Mouse (Mus musculus) liver, embryonic 14.5 days (tissue): ENCODE results near the gene Cers1. TPM values are rescaled to one million over a fixed set of nuclear protein-coding genes. Genes with fewer than 3 reads are reported as not detected.

Source experiments
- ATAC-seq: fragments of 200-750 bp; cut with Nextera tagmentation; 2 replicates; pipeline ENCODE4 v1.8.0; 2017; ENCODE audit warnings: moderate number of reproducible peaks, mild to moderate bottlenecking, moderate library complexity; ENCODE audit not compliant: insufficient read depth
- DNase-seq, 3 experiments: peaks; one replicate each; pipeline ENCODE4 v3.0.0-alpha.2; 2012 to 2013; ENCODE audit warnings: low read depth in 3 of 3, low spot score in 3 of 3
- H3K27ac ChIP-seq: fragments of 300-500 bp; sonication (generic); 2 replicates; pipeline ENCODE4 v1.5.1; 2014; ENCODE audit warnings: moderate library complexity, mild to moderate bottlenecking, control low read depth, inconsistent platforms
- H3K27me3 ChIP-seq: fragments of 300-500 bp; sonication (generic); 2 replicates; pipeline ENCODE4 v1.6.1; 2014; ENCODE audit warnings: mild to moderate bottlenecking, low read length, moderate library complexity; ENCODE audit not compliant: control insufficient read depth, insufficient read depth
- H3K36me3 ChIP-seq: fragments of 300-500 bp; sonication (generic); replicated peaks from 2 replicates; pipeline ENCODE4 v1.6.1; 2014; ENCODE audit warnings: low read depth; ENCODE audit not compliant: control insufficient read depth, insufficient read depth
- H3K4me1 ChIP-seq, 2 experiments: fragments of 200-500 bp in 1 of 2; fragments of 300-500 bp in 1 of 2; sonication (generic) in 1 of 2; replicated peaks; 2 replicates each; pipeline ENCODE4 v1.6.1; 2012 to 2014; ENCODE audit warnings: antibody characterized with exemption in 1 of 2, inconsistent platforms in 1 of 2, low read length in 1 of 2; ENCODE audit not compliant: control insufficient read depth in 2 of 2, insufficient read depth in 2 of 2
- H3K4me2 ChIP-seq: fragments of 300-500 bp; sonication (generic); 2 replicates; pipeline ENCODE4 v1.6.1; 2014; ENCODE audit warnings: low read depth, mild to moderate bottlenecking, control low read depth, moderate library complexity
- H3K4me3 ChIP-seq, 2 experiments: fragments of 200-500 bp in 1 of 2; fragments of 300-500 bp in 1 of 2; sonication (generic) in 1 of 2; 2 replicates each; pipeline ENCODE4 v1.5.1; 2012 to 2014; ENCODE audit warnings: low read depth in 2 of 2, low read length in 2 of 2, mild to moderate bottlenecking in 2 of 2, control low read depth in 1 of 2, inconsistent platforms in 1 of 2, moderate library complexity in 1 of 2; ENCODE audit not compliant: insufficient read depth in 1 of 2
- H3K9ac ChIP-seq: fragments of 300-500 bp; sonication (generic); replicated peaks from 2 replicates; pipeline ENCODE4 v1.6.1; 2014; ENCODE audit warnings: mild to moderate bottlenecking, control low read depth, moderate library complexity
- H3K9me3 ChIP-seq: fragments of 300-500 bp; sonication (generic); 2 replicates; pipeline ENCODE4 v1.6.1; 2016; ENCODE audit warnings: low read length, mixed read lengths; ENCODE audit not compliant: control insufficient read depth
- CTCF ChIP-seq: IDR thresholded peaks from 2 replicates; pipeline ENCODE4 v1.5.1; 2016; ENCODE audit warnings: antibody characterized with exemption, low read depth, control low read depth
- EP300 ChIP-seq: IDR thresholded peaks from 2 replicates; pipeline ENCODE4 v1.6.1; 2016; ENCODE audit warnings: antibody characterized with exemption, low read depth
- WGBS: fragments of 180-500 bp; shearing (Covaris S2); extraction: QIAGEN DNeasy Blood & Tissue Kit; methylation state at CpG from one replicate; pipeline ENCODE4 v1.1.7; 2014; ENCODE audit not compliant: insufficient replicate concordance; 5-methylcytosine and 5-hydroxymethylcytosine counted together
- polyA plus RNA-seq, 2 experiments: library from polyadenylated mRNA; depleted of rRNA in 1 of 2; stranded (reverse) in 1 of 2; unstranded in 1 of 2; fragments of >200 nt; fragmentation: Nextera tagmentation in 1 of 2; extraction: Ambion mirVana in 1 of 2; gene quantifications; 2 replicates each; pipeline versions ENCODE4 v1.2.1 to v1.2.3; 2012 to 2014

The Cers1 gene
- polyA plus RNA-seq, 2 experiments: 0.09 TPM; not detected in 1

DNA sequence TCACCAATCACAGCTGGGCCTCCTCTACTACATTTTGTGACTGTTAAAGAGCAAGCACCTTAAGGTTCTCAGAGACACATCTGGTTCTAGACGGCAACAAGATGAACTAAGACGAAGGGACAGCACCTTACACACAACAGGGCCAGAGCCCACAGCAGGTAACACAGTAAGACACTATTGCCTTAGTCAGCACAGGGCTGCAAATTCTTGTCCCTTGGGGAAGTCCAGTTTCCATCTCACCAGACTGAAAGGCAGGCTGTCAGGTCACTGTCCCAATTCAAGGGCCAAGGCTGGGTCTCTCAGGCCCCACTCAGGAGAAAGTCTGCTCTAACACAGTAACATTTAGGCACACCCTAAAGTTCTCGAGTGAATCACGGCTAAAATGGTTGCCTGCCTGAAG lies 31.9 kb downstream of the Cers1 start:
- WGBS: 79% methylated on average over 4 of the region's 4 CpGs
- Histone ChIP-seq H3K4me1 (peaks cover 36 to 56% of the 10 kb centered on the region in 2 experiments), H3K36me3 (peaks cover 59% of the 10 kb centered on the region), H3K4me3 (no peak overlapping the region), H3K9ac (no peak overlapping the region), H3K4me2 (no peak overlapping the region), H3K27ac (no peak overlapping the region), H3K27me3 (no peaks in the 10 kb centered on the region), H3K9me3 (no peaks in the 10 kb centered on the region)
- TF ChIP-seq CTCF (no peak), EP300 (no peak)
- DNase-seq (no peak), ATAC-seq (no peak)

DNA sequence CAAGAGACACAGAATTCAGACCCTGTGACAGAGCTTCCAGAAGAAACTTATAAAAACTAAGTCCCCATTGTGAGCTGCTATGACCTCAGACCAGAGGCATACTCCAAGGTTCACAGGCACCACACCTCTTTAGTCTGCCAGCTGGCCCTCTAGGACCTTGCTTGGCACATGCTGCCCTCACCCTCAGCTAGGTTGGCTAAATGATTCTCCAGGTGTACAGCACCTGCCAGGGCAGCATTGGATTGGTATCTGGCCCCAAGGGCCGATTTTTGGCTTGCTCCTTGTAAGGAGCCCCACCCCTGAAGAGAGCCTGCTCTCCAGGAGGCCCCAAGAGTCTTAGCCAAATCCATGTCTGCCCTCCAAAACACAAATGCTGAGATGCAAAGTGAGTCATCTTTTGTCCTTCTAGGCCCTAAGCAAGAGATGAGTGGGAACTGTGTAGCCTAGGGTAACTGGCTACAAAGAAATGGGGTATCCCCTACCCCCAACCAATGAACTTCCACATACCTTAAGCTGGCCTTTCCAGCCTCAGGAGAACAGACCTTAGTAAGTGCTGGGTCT lies 32.4 kb downstream of the Cers1 start:
- ATAC-seq: no peak

DNA sequence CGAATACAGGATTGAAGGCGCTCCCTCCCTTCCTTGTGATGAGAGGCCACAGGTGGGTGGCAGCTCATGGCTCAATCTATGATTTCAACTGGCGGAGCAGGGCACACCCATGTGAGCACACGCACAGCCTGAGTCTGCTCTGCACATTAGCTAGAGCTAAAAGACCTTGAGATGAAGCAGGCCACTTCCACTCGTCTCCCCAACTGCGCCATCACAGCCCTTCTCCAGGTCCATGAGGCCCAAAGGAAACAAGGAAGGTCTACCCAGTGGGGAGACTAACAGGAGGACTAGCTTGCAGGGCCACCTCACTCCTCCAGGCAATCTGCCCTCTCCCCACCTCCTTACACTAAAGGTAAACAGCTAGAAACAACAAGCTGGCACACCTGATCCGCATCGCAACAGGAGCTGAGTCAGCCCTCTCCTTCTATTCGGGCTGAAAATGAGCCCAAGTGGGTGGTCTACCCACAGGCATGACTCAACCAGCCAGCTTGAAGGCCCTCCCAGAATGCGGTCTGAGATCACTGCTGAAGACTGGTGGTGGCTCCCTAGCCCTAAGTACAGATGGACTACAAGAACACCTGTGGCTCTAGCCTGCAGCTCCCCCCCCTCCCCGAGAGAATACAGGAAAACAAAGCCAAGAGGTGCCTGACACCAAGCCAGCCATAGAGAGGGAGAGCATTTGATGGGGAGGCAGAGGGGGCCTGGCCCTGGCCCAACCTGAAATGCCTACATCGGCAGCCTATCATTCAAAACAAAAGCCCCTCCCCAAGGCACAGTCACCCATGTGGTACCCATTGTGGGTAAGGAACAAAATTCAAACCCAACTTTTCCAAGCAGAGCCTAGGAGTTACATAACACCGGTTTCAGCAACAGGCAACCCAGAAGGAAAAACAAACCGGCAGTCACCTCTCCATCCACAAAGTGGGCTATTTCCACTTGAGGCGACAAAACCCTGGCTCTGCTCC lies 35.7 kb downstream of the Cers1 start:
- peak overlapping the region; percentile 96 for H3K4me2 ChIP-seq
- H3K4me3 ChIP-seq: peak overlapping the region; percentile 82 to 98
- no peak for TF ChIP-seq EP300
- no peak for TF ChIP-seq CTCF
- peak overlapping the region; percentile 99 for H3K9ac ChIP-seq
- peaks cover 59 to 67% of the 10 kb centered on the region in 2 experiments for H3K4me1 ChIP-seq
- peaks cover 41% of the 10 kb centered on the region for H3K36me3 ChIP-seq
- ATAC-seq: no peak
- H3K9me3 ChIP-seq: no peaks in the 10 kb centered on the region
- peak overlapping the region; percentile 86 for H3K27ac ChIP-seq
- 30% methylated on average over 15 of the region's 15 CpGs for WGBS
- H3K27me3 ChIP-seq: no peaks in the 10 kb centered on the region
- DNase-seq: no peak

More for the DNA sequence above, 32.4 kb downstream of the Cers1 start:
- Histone ChIP-seq H3K4me1 (peaks cover 36 to 56% of the 10 kb centered on the region in 2 experiments), H3K27ac (no peak overlapping the region), H3K4me3 (no peak overlapping the region), H3K4me2 (no peak overlapping the region), H3K9me3 (no peaks in the 10 kb centered on the region), H3K9ac (peak overlapping the region; percentile 12; the same call in 1 of the 2 replicates), H3K36me3 (peaks cover 54% of the 10 kb centered on the region), H3K27me3 (no peaks in the 10 kb centered on the region)
- DNase-seq: no peak
- 42% methylated on average over 1 of the region's 1 CpGs for WGBS
- TF ChIP-seq EP300 (no peak), CTCF (no peak)

DNA sequence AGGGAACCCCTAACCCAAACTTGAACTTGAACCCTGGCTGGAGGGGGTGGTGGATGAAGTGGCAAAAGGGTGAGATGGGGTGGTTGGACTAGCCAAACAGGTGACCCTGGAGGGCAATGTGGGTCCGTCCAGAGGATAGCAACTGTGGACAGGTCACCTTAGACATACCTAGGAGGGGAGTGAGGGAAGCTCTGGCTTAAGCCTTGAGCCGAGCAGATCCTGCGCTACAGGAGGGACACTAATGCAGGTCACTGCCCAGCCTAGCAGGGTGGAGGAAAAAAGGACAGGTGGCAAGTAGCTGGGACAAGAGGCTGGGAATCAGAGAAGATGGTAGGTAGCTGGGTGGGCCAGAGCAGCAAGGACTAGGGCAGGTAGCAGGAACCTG lies 36.4 kb downstream of the Cers1 start:
- DNase-seq (no peak), ATAC-seq (no peak)
- Histone ChIP-seq H3K36me3 (peaks cover 34% of the 10 kb centered on the region), H3K9ac (peak overlapping the region; percentile 99), H3K27ac (peak overlapping the region; percentile 86), H3K27me3 (no peaks in the 10 kb centered on the region), H3K4me1 (peaks cover 66 to 72% of the 10 kb centered on the region in 2 experiments), H3K4me3 (peak overlapping the region; percentile 82 to 98), H3K4me2 (peak overlapping the region; percentile 96), H3K9me3 (no peaks in the 10 kb centered on the region)
- WGBS: 14% methylated on average over 3 of the region's 3 CpGs
- TF ChIP-seq CTCF: no peak
- no peak for TF ChIP-seq EP300

DNA sequence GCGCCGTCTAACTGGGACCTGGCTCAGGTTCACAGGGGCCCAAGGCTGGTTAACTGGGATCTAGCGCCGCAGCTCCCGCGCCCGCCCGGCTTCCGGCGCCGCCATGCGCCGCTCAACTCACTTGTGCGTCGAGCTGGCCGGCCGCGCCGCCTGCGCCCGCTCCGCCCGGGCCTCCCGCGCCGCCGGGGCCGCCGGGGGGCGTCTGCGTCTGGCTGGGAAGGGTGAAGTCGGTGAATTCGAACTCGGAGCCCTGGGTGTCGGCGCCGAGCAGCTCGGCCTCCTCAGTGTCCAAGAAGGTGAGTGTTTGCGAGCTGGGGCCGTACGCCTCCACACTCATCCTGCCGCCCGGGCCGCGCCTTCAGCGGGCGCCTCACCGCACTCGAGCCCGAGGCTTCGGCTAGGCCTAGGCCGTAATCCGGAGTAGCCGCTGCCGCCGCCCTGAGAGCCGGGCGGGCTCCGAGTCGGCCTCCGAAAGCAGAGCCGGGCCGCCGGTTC lies 37.1 kb downstream of the Cers1 start:
- H3K4me2 ChIP-seq: peak overlapping the region; percentile 96
- WGBS: under 1% methylated on average over 64 of the region's 64 CpGs
- ATAC-seq (peak; percentile 50), DNase-seq (no peak)
- peak overlapping the region; percentile 99 for H3K9ac ChIP-seq
- H3K27ac ChIP-seq: peak overlapping the region; percentile 86
- peaks cover 70 to 74% of the 10 kb centered on the region in 2 experiments for H3K4me1 ChIP-seq
- peak overlapping the region; percentile 82 to 98 for H3K4me3 ChIP-seq
- no peaks in the 10 kb centered on the region for H3K9me3 ChIP-seq
- H3K36me3 ChIP-seq: peaks cover 29% of the 10 kb centered on the region
- no peaks in the 10 kb centered on the region for H3K27me3 ChIP-seq
- TF ChIP-seq EP300 (no peak), CTCF (no peak)
